Mouse (Mus musculus) liver, embryonic 14.5 days (tissue): Measurements from ENCODE around the gene Prss56. TPM values are rescaled to one million over a fixed set of nuclear protein-coding genes. Genes with fewer than 3 reads are reported as not detected.

Source experiments
- ATAC-seq: fragments of 200-750 bp; cut with Nextera tagmentation; 2 replicates; pipeline ENCODE4 v1.8.0; 2017; ENCODE audit warnings: moderate number of reproducible peaks, mild to moderate bottlenecking, moderate library complexity; ENCODE audit not compliant: insufficient read depth
- DNase-seq, 3 experiments: peaks; one replicate each; pipeline ENCODE4 v3.0.0-alpha.2; 2012 to 2013; ENCODE audit warnings: low read depth in 3 of 3, low spot score in 3 of 3
- H3K27ac ChIP-seq: fragments of 300-500 bp; sonication (generic); 2 replicates; pipeline ENCODE4 v1.5.1; 2014; ENCODE audit warnings: moderate library complexity, mild to moderate bottlenecking, control low read depth, inconsistent platforms
- H3K27me3 ChIP-seq: fragments of 300-500 bp; sonication (generic); 2 replicates; pipeline ENCODE4 v1.6.1; 2014; ENCODE audit warnings: mild to moderate bottlenecking, low read length, moderate library complexity; ENCODE audit not compliant: control insufficient read depth, insufficient read depth
- H3K36me3 ChIP-seq: fragments of 300-500 bp; sonication (generic); replicated peaks from 2 replicates; pipeline ENCODE4 v1.6.1; 2014; ENCODE audit warnings: low read depth; ENCODE audit not compliant: control insufficient read depth, insufficient read depth
- H3K4me1 ChIP-seq, 2 experiments: fragments of 200-500 bp in 1 of 2; fragments of 300-500 bp in 1 of 2; sonication (generic) in 1 of 2; replicated peaks; 2 replicates each; pipeline ENCODE4 v1.6.1; 2012 to 2014; ENCODE audit warnings: antibody characterized with exemption in 1 of 2, inconsistent platforms in 1 of 2, low read length in 1 of 2; ENCODE audit not compliant: control insufficient read depth in 2 of 2, insufficient read depth in 2 of 2
- H3K4me2 ChIP-seq: fragments of 300-500 bp; sonication (generic); 2 replicates; pipeline ENCODE4 v1.6.1; 2014; ENCODE audit warnings: low read depth, mild to moderate bottlenecking, control low read depth, moderate library complexity
- H3K4me3 ChIP-seq, 2 experiments: fragments of 200-500 bp in 1 of 2; fragments of 300-500 bp in 1 of 2; sonication (generic) in 1 of 2; 2 replicates each; pipeline ENCODE4 v1.5.1; 2012 to 2014; ENCODE audit warnings: low read depth in 2 of 2, low read length in 2 of 2, mild to moderate bottlenecking in 2 of 2, control low read depth in 1 of 2, inconsistent platforms in 1 of 2, moderate library complexity in 1 of 2; ENCODE audit not compliant: insufficient read depth in 1 of 2
- H3K9ac ChIP-seq: fragments of 300-500 bp; sonication (generic); replicated peaks from 2 replicates; pipeline ENCODE4 v1.6.1; 2014; ENCODE audit warnings: mild to moderate bottlenecking, control low read depth, moderate library complexity
- H3K9me3 ChIP-seq: fragments of 300-500 bp; sonication (generic); 2 replicates; pipeline ENCODE4 v1.6.1; 2016; ENCODE audit warnings: low read length, mixed read lengths; ENCODE audit not compliant: control insufficient read depth
- CTCF ChIP-seq: IDR thresholded peaks from 2 replicates; pipeline ENCODE4 v1.5.1; 2016; ENCODE audit warnings: antibody characterized with exemption, low read depth, control low read depth
- EP300 ChIP-seq: IDR thresholded peaks from 2 replicates; pipeline ENCODE4 v1.6.1; 2016; ENCODE audit warnings: antibody characterized with exemption, low read depth
- WGBS: fragments of 180-500 bp; shearing (Covaris S2); extraction: QIAGEN DNeasy Blood & Tissue Kit; methylation state at CpG from one replicate; pipeline ENCODE4 v1.1.7; 2014; ENCODE audit not compliant: insufficient replicate concordance; 5-methylcytosine and 5-hydroxymethylcytosine counted together
- polyA plus RNA-seq, 2 experiments: library from polyadenylated mRNA; depleted of rRNA in 1 of 2; stranded (reverse) in 1 of 2; unstranded in 1 of 2; fragments of >200 nt; fragmentation: Nextera tagmentation in 1 of 2; extraction: Ambion mirVana in 1 of 2; gene quantifications; 2 replicates each; pipeline versions ENCODE4 v1.2.1 to v1.2.3; 2012 to 2014

The Prss56 gene
- polyA plus RNA-seq, 2 experiments = not detected

- Histone ChIP-seq H3K4me1 (no peaks in the 10 kb centered on the region), H3K36me3 (no peaks in the 10 kb centered on the region), H3K4me2 (no peak overlapping the region), H3K9me3 (no peaks in the 10 kb centered on the region), H3K27me3 (no peaks in the 10 kb centered on the region), H3K4me3 (no peak overlapping the region), H3K9ac (no peak overlapping the region), H3K27ac (no peak overlapping the region)
- no peak for TF ChIP-seq EP300
- no peak for TF ChIP-seq CTCF
- ATAC-seq (no peak), DNase-seq (no peak)
- WGBS = 65% methylated on average over 9 of the region's 9 CpGs
Observed at GRCm38 (mm10) chr1:87197296-87197695, 14.2 kb downstream of the Prss56 start.

- WGBS = 64% methylated on average over 12 of the region's 12 CpGs
- H3K36me3 ChIP-seq = no peaks in the 10 kb centered on the region
- H3K9ac ChIP-seq = no peak overlapping the region
- no peak overlapping the region for H3K4me2 ChIP-seq
- ATAC-seq (no peak), DNase-seq (no peak)
- H3K27me3 ChIP-seq = no peaks in the 10 kb centered on the region
- no peak overlapping the region for H3K4me3 ChIP-seq
- TF ChIP-seq CTCF (no peak), EP300 (no peak)
- H3K9me3 ChIP-seq = no peaks in the 10 kb centered on the region
- no peak overlapping the region for H3K27ac ChIP-seq
- no peaks in the 10 kb centered on the region for H3K4me1 ChIP-seq
Observed at GRCm38 (mm10) chr1:87198119-87199065, 15.3 kb downstream of the Prss56 start.

- H3K9ac ChIP-seq = no peak overlapping the region
- H3K36me3 ChIP-seq = no peaks in the 10 kb centered on the region
- no peak for ATAC-seq
- TF ChIP-seq EP300 (no peak), CTCF (no peak)
- no peak for DNase-seq
- H3K9me3 ChIP-seq = no peaks in the 10 kb centered on the region
- H3K27me3 ChIP-seq = no peaks in the 10 kb centered on the region; the same call in 1 of the 2 replicates
- no peaks in the 10 kb centered on the region for H3K4me1 ChIP-seq
- H3K4me3 ChIP-seq = no peak overlapping the region
- no peak overlapping the region for H3K4me2 ChIP-seq
- H3K27ac ChIP-seq = no peak overlapping the region
- 26% methylated on average over 2 of the region's 2 CpGs for WGBS
Observed at GRCm38 (mm10) chr1:87200811-87201210, 17.7 kb downstream of the Prss56 start.

DNA sequence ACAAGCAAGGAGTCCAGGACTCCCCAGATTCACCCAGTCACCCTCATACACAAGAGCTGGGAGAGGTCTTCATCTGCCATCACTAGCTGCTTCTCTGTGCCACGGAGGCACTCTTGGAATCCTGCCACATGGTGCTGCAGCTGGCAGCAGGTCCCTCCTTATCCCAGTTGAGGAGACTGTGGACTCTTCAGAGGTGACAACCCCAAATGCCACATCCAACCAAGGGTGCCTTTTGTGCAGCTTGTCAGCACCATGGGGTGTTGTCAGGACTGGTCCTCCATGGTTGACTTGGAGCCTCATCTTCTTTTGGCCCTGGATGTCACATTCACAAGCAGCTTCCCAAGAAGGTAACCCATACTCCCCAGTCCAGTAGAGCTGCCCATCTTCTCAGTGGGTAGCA lies 18.7 kb downstream of the Prss56 start:
- WGBS = 28% methylated on average over 1 of the region's 1 CpGs
- no peak overlapping the region for H3K9ac ChIP-seq
- H3K36me3 ChIP-seq = no peaks in the 10 kb centered on the region
- no peaks in the 10 kb centered on the region for H3K9me3 ChIP-seq
- H3K27me3 ChIP-seq = peaks cover 3% of the 10 kb centered on the region; the same call in 1 of the 2 replicates
- no peak overlapping the region for H3K4me2 ChIP-seq
- no peak for ATAC-seq
- no peak overlapping the region for H3K27ac ChIP-seq
- no peak overlapping the region for H3K4me3 ChIP-seq
- DNase-seq = no peak
- no peaks in the 10 kb centered on the region for H3K4me1 ChIP-seq
- TF ChIP-seq EP300 (no peak), CTCF (no peak)

DNA sequence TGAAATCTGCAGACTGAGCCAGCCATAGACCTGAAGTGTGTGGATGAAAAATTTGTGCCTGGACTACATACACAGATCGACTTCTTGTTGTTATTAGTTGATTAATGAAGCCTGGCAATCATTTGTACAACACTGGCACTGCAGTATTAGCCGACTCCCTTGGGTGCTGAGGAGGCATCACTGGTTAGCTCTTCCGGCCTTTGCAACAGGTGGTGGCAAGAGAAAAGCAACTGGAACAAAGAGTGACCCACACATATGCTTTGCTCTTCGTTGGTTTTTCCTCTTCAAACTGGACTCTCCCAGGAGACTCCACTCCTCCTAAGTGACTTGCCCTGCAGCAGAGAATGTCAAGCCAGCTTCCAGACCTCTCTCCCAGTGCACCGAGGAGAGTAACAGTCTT lies 20.7 kb downstream of the Prss56 start:
- Histone ChIP-seq H3K4me3 (no peak overlapping the region), H3K9ac (no peak overlapping the region), H3K4me1 (no peaks in the 10 kb centered on the region), H3K27me3 (peaks cover 7% of the 10 kb centered on the region), H3K36me3 (no peaks in the 10 kb centered on the region), H3K4me2 (no peak overlapping the region), H3K27ac (no peak overlapping the region), H3K9me3 (no peaks in the 10 kb centered on the region)
- 48% methylated on average over 5 of the region's 5 CpGs for WGBS
- DNase-seq (no peak), ATAC-seq (no peak)
- TF ChIP-seq CTCF = no peak
- TF ChIP-seq EP300 = no peak
